Mouse (Mus musculus) heart, postnatal 25 days (tissue): ENCODE data around the gene Gm20388. TPM values are rescaled to one million over a fixed set of nuclear protein-coding genes. Genes with fewer than 3 reads are reported as not detected.

Experiments
- DNase-seq: peaks from one replicate; pipeline ENCODE4 v3.0.0; 2022; ENCODE audit warnings: low spot score
- intact Hi-C: fragments of 180-260 bp; cut with DNase I; formaldehyde crosslinking; loops from one replicate; pipeline ENCODE4 v1.15.1; 2025
- total RNA-seq, 2 experiments: library from RNA; stranded (reverse); gene quantifications; 2 replicates each; pipeline ENCODE4 v1.2.3; 2021

The Gm20388 gene
- total RNA-seq, 2 experiments from 2014 or later, result 2.7 TPM; not detected in 1

GRCm38 (mm10) chr8:124290911-124291691 lies 4380.5 kb downstream of the Gm20388 start:
- intact Hi-C loops, result loop anchor here (5.0 kb wide), 1 partner anchor 56 kb away; no protein-coding TSS in a partner anchor
- no peak for DNase-seq

- intact Hi-C loops, result loop anchor here (5.0 kb wide), 1 partner anchor 56 kb away; no protein-coding TSS in a partner anchor
- DNase-seq, result no peak
These were observed 4381.1 kb downstream of the Gm20388 start for GRCm38 (mm10) chr8:124291693-124292092.

GRCm38 (mm10) chr8:124292965-124293364 lies 4382.3 kb downstream of the Gm20388 start:
- intact Hi-C loops, result loop anchor here (5.0 kb wide), 1 partner anchor 54 kb away; no protein-coding TSS in a partner anchor

GRCm38 (mm10) chr8:124294425-124294824 lies 4383.8 kb downstream of the Gm20388 start:
- DNase-seq, result no peak
- intact Hi-C loops, result loop anchor here (5.0 kb wide), 1 partner anchor 53 kb away; no protein-coding TSS in a partner anchor

More at GRCm38 (mm10) chr8:124292965-124293364, 4382.3 kb downstream of the Gm20388 start:
- no peak for DNase-seq

- intact Hi-C loops, result loop anchor here (5.0 kb wide), 1 partner anchor 52 kb away; no protein-coding TSS in a partner anchor
- DNase-seq, result no peak
These were observed 4384.3 kb downstream of the Gm20388 start for GRCm38 (mm10) chr8:124294900-124295299.

- no peak for DNase-seq
- intact Hi-C loops, result no loop called here
These were observed 4384.7 kb downstream of the Gm20388 start for GRCm38 (mm10) chr8:124295357-124295756.

- DNase-seq, result no peak
- intact Hi-C loops, result no loop called here
These were observed 4390.9 kb downstream of the Gm20388 start for GRCm38 (mm10) chr8:124301512-124301911.

- DNase-seq, result no peak
These were observed 4391.4 kb downstream of the Gm20388 start for GRCm38 (mm10) chr8:124301935-124302555.

GRCm38 (mm10) chr8:124303211-124303902 lies 4392.7 kb downstream of the Gm20388 start:
- no peak for DNase-seq
- intact Hi-C loops, result no loop called here

More at GRCm38 (mm10) chr8:124301935-124302555, 4391.4 kb downstream of the Gm20388 start:
- intact Hi-C loops, result no loop called here

GRCm38 (mm10) chr8:124304141-124304540 lies 4393.5 kb downstream of the Gm20388 start:
- intact Hi-C loops, result no loop called here
- no peak for DNase-seq

- intact Hi-C loops, result no loop called here
These were observed 4395.9 kb downstream of the Gm20388 start for GRCm38 (mm10) chr8:124306574-124306973.

GRCm38 (mm10) chr8:124307700-124308099 lies 4397.1 kb downstream of the Gm20388 start:
- DNase-seq, result no peak
- intact Hi-C loops, result no loop called here

More at GRCm38 (mm10) chr8:124306574-124306973, 4395.9 kb downstream of the Gm20388 start:
- no peak for DNase-seq

GRCm38 (mm10) chr8:124310509-124310908 lies 4399.9 kb downstream of the Gm20388 start:
- intact Hi-C loops, result no loop called here
- DNase-seq, result no peak

GRCm38 (mm10) chr8:124311111-124311510 lies 4400.5 kb downstream of the Gm20388 start:
- no peak for DNase-seq
- intact Hi-C loops, result no loop called here

- no peak for DNase-seq
- intact Hi-C loops, result no loop called here
These were observed 4401.1 kb downstream of the Gm20388 start for GRCm38 (mm10) chr8:124311723-124312122.

- DNase-seq, result no peak
- intact Hi-C loops, result no loop called here
These were observed 4401.6 kb downstream of the Gm20388 start for GRCm38 (mm10) chr8:124312228-124312627.

- no peak for DNase-seq
- intact Hi-C loops, result no loop called here
These were observed 4404.2 kb downstream of the Gm20388 start for GRCm38 (mm10) chr8:124314803-124315202.

- intact Hi-C loops, result no loop called here
These were observed 4406.0 kb downstream of the Gm20388 start for GRCm38 (mm10) chr8:124316466-124317136.

GRCm38 (mm10) chr8:124317191-124317682 lies 4406.6 kb downstream of the Gm20388 start:
- no peak for DNase-seq
- intact Hi-C loops, result no loop called here

More at GRCm38 (mm10) chr8:124316466-124317136, 4406.0 kb downstream of the Gm20388 start:
- peak; percentile 55 for DNase-seq
